Mouse (Mus musculus) limb, embryonic 15.5 days (tissue): Measurements from ENCODE around the gene Il34. TPM values are rescaled to one million over a fixed set of nuclear protein-coding genes. Genes with fewer than 3 reads are reported as not detected.

Experiments used
- ATAC-seq: fragments of 200-750 bp; cut with Nextera tagmentation; 2 replicates; pipeline ENCODE4 v1.8.0; 2017; ENCODE audit warnings: low read depth, moderate TSS enrichment; ENCODE audit not compliant: insufficient number of reproducible peaks, low FRiP score, low TSS enrichment
- H3K27ac ChIP-seq: fragments of 300-500 bp; sonication (generic); 2 replicates; pipeline ENCODE4 v1.5.1; 2015; ENCODE audit warnings: moderate library complexity, mild to moderate bottlenecking, inconsistent platforms
- H3K27me3 ChIP-seq: fragments of 300-500 bp; sonication (generic); 2 replicates; pipeline ENCODE4 v1.6.1; 2015; ENCODE audit warnings: inconsistent platforms
- H3K36me3 ChIP-seq: fragments of 300-500 bp; sonication (generic); 2 replicates; pipeline ENCODE4 v1.6.1; 2015; ENCODE audit warnings: inconsistent platforms
- H3K4me1 ChIP-seq: fragments of 300-500 bp; sonication (generic); 2 replicates; pipeline ENCODE4 v1.6.1; 2015; ENCODE audit warnings: inconsistent platforms
- H3K4me2 ChIP-seq: fragments of 300-500 bp; sonication (generic); 2 replicates; pipeline ENCODE4 v1.6.1; 2015; ENCODE audit warnings: mild to moderate bottlenecking, inconsistent platforms
- H3K4me3 ChIP-seq: fragments of 300-500 bp; sonication (generic); 2 replicates; pipeline ENCODE4 v1.5.1; 2015; ENCODE audit warnings: mild to moderate bottlenecking, inconsistent platforms
- H3K9ac ChIP-seq: fragments of 300-500 bp; sonication (generic); 2 replicates; pipeline ENCODE4 v1.6.1; 2015; ENCODE audit warnings: inconsistent platforms
- H3K9me3 ChIP-seq: fragments of 300-500 bp; sonication (generic); 2 replicates; pipeline ENCODE4 v1.6.1; 2016; ENCODE audit warnings: inconsistent platforms
- WGBS: fragments of 180-500 bp; shearing (Covaris S2); methylation state at CpG from one replicate; pipeline ENCODE4 v1.1.7; 2015; 5-methylcytosine and 5-hydroxymethylcytosine counted together
- polyA plus RNA-seq: library from polyadenylated mRNA; unstranded; fragments of >200 nt; fragmentation: Nextera tagmentation; extraction: Ambion mirVana; gene quantifications from 2 replicates; pipeline ENCODE4 v1.2.1, GENCODE M21; 2015

Gene Il34
- polyA plus RNA-seq, 1 experiment from 2014 or later: 5.0 TPM

DNA sequence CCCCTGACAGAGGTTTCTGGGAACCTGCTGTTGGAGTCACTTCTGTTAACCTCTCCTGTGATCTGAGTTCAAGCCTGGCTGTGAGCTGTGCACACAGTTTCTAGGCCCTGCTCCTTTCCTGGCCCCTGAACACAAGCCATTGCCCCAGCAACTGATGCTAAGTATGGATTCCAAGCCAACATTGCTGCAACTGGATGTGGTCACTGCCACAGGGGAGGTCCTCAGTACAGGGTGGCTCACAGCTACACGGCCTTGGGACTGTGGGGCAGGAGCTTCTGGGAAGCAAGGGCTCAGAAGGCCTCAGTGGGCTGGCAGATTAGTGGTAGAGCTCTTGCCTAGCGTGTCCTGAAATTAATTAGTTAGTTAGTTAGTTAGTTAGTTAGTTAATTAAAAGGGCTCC, 105.2 kb downstream of the Il34 start:
- H3K36me3 ChIP-seq: 0 out of 2 replicates have a peak, but pooled peaks cover 6% of the 10 kb centered on the region
- H3K9ac ChIP-seq: no peak overlapping the region
- H3K4me2 ChIP-seq: no peak overlapping the region
- no peaks in the 10 kb centered on the region for H3K27me3 ChIP-seq
- no peak for ATAC-seq
- H3K4me3 ChIP-seq: no peak overlapping the region
- peaks cover 63% of the 10 kb centered on the region for H3K4me1 ChIP-seq
- H3K9me3 ChIP-seq: no peaks in the 10 kb centered on the region
- no peak overlapping the region for H3K27ac ChIP-seq
- 81% methylated on average over 2 of the region's 2 CpGs for WGBS

GRCm38 (mm10) chr8:110699501-110699900, 106.2 kb downstream of the Il34 start:
- Histone ChIP-seq H3K4me1 (peaks cover 63% of the 10 kb centered on the region), H3K4me2 (no peak overlapping the region), H3K36me3 (0 out of 2 replicates have a peak, but pooled peaks cover 6% of the 10 kb centered on the region), H3K4me3 (no peak overlapping the region), H3K27ac (no peak overlapping the region), H3K9ac (no peak overlapping the region), H3K27me3 (no peaks in the 10 kb centered on the region), H3K9me3 (no peaks in the 10 kb centered on the region)
- 68% methylated on average over 7 of the region's 7 CpGs for WGBS
- ATAC-seq: no peak

DNA sequence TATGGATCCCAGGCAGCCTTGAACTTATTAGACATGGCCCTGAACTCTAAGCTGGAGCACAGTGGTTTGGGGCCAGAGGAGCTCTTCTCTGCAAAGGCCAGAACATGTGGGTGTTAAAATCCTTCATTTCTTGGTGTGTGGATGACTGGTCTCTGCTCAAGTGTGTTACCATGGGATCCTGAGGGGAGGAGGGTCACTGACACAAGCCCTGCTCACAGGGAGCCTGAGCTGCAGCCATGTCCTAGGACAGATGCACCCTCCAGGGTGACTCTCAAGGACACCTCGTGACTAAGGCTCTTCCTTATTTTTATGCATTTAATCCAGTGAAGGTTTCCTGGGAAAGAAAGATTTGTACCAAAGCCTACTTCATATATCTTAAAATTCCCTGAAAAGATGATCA, 107.6 kb downstream of the Il34 start:
- Histone ChIP-seq H3K36me3 (0 out of 2 replicates have a peak, but pooled peaks cover 6% of the 10 kb centered on the region), H3K4me2 (no peak overlapping the region), H3K27me3 (no peaks in the 10 kb centered on the region), H3K27ac (no peak overlapping the region), H3K9me3 (no peaks in the 10 kb centered on the region), H3K9ac (no peak overlapping the region), H3K4me3 (no peak overlapping the region), H3K4me1 (peaks cover 51% of the 10 kb centered on the region)
- ATAC-seq: no peak
- WGBS: 59% methylated on average over 1 of the region's 1 CpGs

DNA sequence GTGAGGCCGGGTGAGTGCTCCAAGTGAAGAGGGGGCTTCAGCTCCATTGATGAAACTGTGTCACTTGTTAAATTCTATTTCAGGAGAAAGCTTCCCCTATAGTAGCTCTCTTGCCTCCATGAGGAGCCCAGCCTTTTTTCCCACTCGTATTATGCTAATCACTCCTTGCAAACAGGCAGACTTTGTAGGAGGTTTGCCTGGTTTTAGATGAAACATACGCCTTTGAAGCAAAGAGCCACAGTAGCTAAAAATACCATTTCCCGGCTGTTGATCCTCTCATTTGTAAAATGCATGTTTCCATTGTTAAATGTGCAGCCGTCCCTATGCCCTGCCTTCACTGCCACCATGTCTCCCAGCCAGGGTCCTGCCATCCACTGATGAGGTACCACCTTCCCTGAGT, 108.2 kb downstream of the Il34 start:
- Histone ChIP-seq H3K9me3 (no peaks in the 10 kb centered on the region), H3K36me3 (0 out of 2 replicates have a peak, but pooled peaks cover 6% of the 10 kb centered on the region), H3K4me3 (no peak overlapping the region), H3K4me1 (peaks cover 46% of the 10 kb centered on the region), H3K9ac (no peak overlapping the region), H3K27me3 (no peaks in the 10 kb centered on the region), H3K27ac (no peak overlapping the region), H3K4me2 (no peak overlapping the region)
- WGBS: 73% methylated on average over 5 of the region's 5 CpGs
- ATAC-seq: no peak

GRCm38 (mm10) chr8:110696051-110696450, 109.7 kb downstream of the Il34 start:
- H3K36me3 ChIP-seq: 0 out of 2 replicates have a peak, but pooled peaks cover 6% of the 10 kb centered on the region
- no peaks in the 10 kb centered on the region for H3K27me3 ChIP-seq
- ATAC-seq: no peak
- no peak overlapping the region for H3K9ac ChIP-seq
- H3K27ac ChIP-seq: no peak overlapping the region
- WGBS: 79% methylated on average over 4 of the region's 4 CpGs
- H3K9me3 ChIP-seq: no peaks in the 10 kb centered on the region
- no peak overlapping the region for H3K4me3 ChIP-seq
- peaks cover 34% of the 10 kb centered on the region for H3K4me1 ChIP-seq
- no peak overlapping the region for H3K4me2 ChIP-seq

GRCm38 (mm10) chr8:110695431-110695830, 110.3 kb downstream of the Il34 start:
- no peaks in the 10 kb centered on the region for H3K27me3 ChIP-seq
- H3K4me1 ChIP-seq: peaks cover 30% of the 10 kb centered on the region
- 82% methylated on average over 5 of the region's 5 CpGs for WGBS
- H3K4me2 ChIP-seq: no peak overlapping the region
- H3K36me3 ChIP-seq: peaks cover 10% of the 10 kb centered on the region; the same call in 1 of the 2 replicates
- no peak for ATAC-seq
- no peak overlapping the region for H3K4me3 ChIP-seq
- no peaks in the 10 kb centered on the region for H3K9me3 ChIP-seq
- H3K27ac ChIP-seq: peak overlapping the region; percentile 38; the same call in 1 of the 2 replicates
- no peak overlapping the region for H3K9ac ChIP-seq

GRCm38 (mm10) chr8:110694826-110695225, 110.9 kb downstream of the Il34 start:
- Histone ChIP-seq H3K27me3 (no peaks in the 10 kb centered on the region), H3K9me3 (no peaks in the 10 kb centered on the region), H3K36me3 (peaks cover 10% of the 10 kb centered on the region; the same call in 1 of the 2 replicates), H3K9ac (no peak overlapping the region), H3K27ac (0 out of 2 replicates have a peak overlapping the region, but pooled peaks have one; percentile 38), H3K4me1 (peaks cover 25% of the 10 kb centered on the region), H3K4me2 (no peak overlapping the region), H3K4me3 (no peak overlapping the region)
- 68% methylated on average over 4 of the region's 4 CpGs for WGBS
- no peak for ATAC-seq

GRCm38 (mm10) chr8:110694226-110694625, 111.5 kb downstream of the Il34 start:
- 79% methylated on average over 5 of the region's 5 CpGs for WGBS

More at GRCm38 (mm10) chr8:110694226-110694625, 111.5 kb downstream of the Il34 start:
- Histone ChIP-seq H3K36me3 (peaks cover 10% of the 10 kb centered on the region; the same call in 1 of the 2 replicates), H3K9me3 (no peaks in the 10 kb centered on the region), H3K9ac (no peak overlapping the region), H3K27me3 (no peaks in the 10 kb centered on the region), H3K4me3 (no peak overlapping the region), H3K27ac (no peak overlapping the region), H3K4me2 (no peak overlapping the region), H3K4me1 (peaks cover 24% of the 10 kb centered on the region)
- no peak for ATAC-seq

Other genes starting within 250 kb of the Il34 start
- gene Vac14, start 187.3 kb downstream of the Il34 start, polyA plus RNA-seq: 13.1 and 14.2 TPM in 2 replicates
- gene Mtss1l, start 84.4 kb downstream of the Il34 start, polyA plus RNA-seq: 9.6 and 10.2 TPM in 2 replicates
- 77.7 and 77.8 TPM in 2 replicates for gene Cog4, start 40.7 kb upstream of the Il34 start, polyA plus RNA-seq
- 125 and 127 TPM in 2 replicates for gene Sf3b3, start 40.9 kb upstream of the Il34 start, polyA plus RNA-seq
- gene Fuk, start 96.6 kb upstream of the Il34 start, polyA plus RNA-seq: 10.9 and 12.2 TPM in 2 replicates
- 29.6 and 32.6 TPM in 2 replicates for gene St3gal2, start 114.0 kb upstream of the Il34 start, polyA plus RNA-seq
- gene Ddx19a, start 191.9 kb upstream of the Il34 start, polyA plus RNA-seq: 12.4 and 15.9 TPM in 2 replicates
- 4.9 and 5.0 TPM in 2 replicates for gene Ddx19b, start 225.8 kb upstream of the Il34 start, polyA plus RNA-seq
- 48.0 and 48.4 TPM in 2 replicates for gene Aars, start 227.2 kb upstream of the Il34 start, polyA plus RNA-seq